In genomic region chr7:73326236-73326635, GRCm38 (mm10) we compare ENCODE assay signal across 18 mouse cellular contexts. TPM values are rescaled to one million over a fixed set of nuclear protein-coding genes. Genes with fewer than 3 reads are reported as not detected.
DNase-seq lines count a peak whose midpoint lies in the region; ATAC-seq and TF ChIP-seq lines count a peak whose summit lies in the region.
"Had no signal": no experiment of that assay in that cellular context is flagged by ENCODE, and none has a peak within 500 bp of the region (broad histone marks: within the 10 kb centered on the region; RNA-seq: fewer than 3 reads in every experiment).

No protein-coding gene starts in this region.

- ATAC-seq in heart, embryonic 11.5 days (replicated peaks; ENCODE audit: insufficient number of reproducible peaks, low FRiP score, low TSS enrichment): no peak
- ATAC-seq: liver, postnatal 0 days had no signal

- no peak for TF ChIP-seq CTCF in testis, adult 2 months (IDR thresholded peaks at IDR 0.05; ENCODE audit: control insufficient read depth, insufficient read depth, insufficient replicate concordance, low read depth, low read length)

- H3K9me3 ChIP-seq in heart, embryonic 11.5 days (replicated peaks; ENCODE audit: control insufficient read depth, low read length): no peaks in the 10 kb centered on the region; the same call in 1 of the 2 replicates

- no peak overlapping the region for H3K4me3 ChIP-seq in heart, embryonic 11.5 days (ENCODE audit: low read depth, low read length)
- H3K4me3 ChIP-seq in testis, adult 2 months (ENCODE audit: control insufficient read depth, low read depth, low read length): 0 out of 2 replicates have a peak overlapping the region, but pooled peaks have one; percentile 3

- TF ChIP-seq POLR2A in testis, adult 2 months (IDR thresholded peaks at IDR 0.05; ENCODE audit: control insufficient read depth, low read depth, low read length): no peak

- DNase-seq in heart, adult 18-20 months: peak; percentile 52 to 58
- no peak for DNase-seq in testis, postnatal 10 days (ENCODE audit: low spot score)
- peak; percentile 30 for DNase-seq in heart, postnatal 4 days
- DNase-seq in urinary bladder, postnatal 25 days (ENCODE audit: low spot score): no peak
- DNase-seq in adrenal gland, postnatal 36 days: no peak
- DNase-seq in left cerebral cortex, postnatal 36 days (ENCODE audit: low spot score in 2 of 2): no peak
- DNase-seq: adrenal gland, postnatal 14 days; B cell, adult 2 months; cerebellum, adult 11 months; kidney, adult 11 months; left cerebral cortex, postnatal 4 days; liver, postnatal 0 days; right cerebral cortex, postnatal 4 days; thymus, adult 18-20 months had no signal

- peaks cover 5% of the 10 kb centered on the region; the same call in 1 of the 2 replicates for H3K4me1 ChIP-seq in heart, embryonic 11.5 days (ENCODE audit: control insufficient read depth, insufficient read depth, low read length)
- H3K4me1 ChIP-seq in testis, adult 2 months (ENCODE audit: control insufficient read depth, insufficient read depth, low read length): peaks cover 11% of the 10 kb centered on the region

- intact Hi-C loops in left cerebral cortex, postnatal 36 days (cut with DNase I): loop anchor here (10.0 kb wide), 1 partner anchor 49 kb away; the partner anchor contains the start of gene Rgma

- H3K4me2 ChIP-seq in heart, embryonic 11.5 days: no peak overlapping the region

- no peak overlapping the region for H3K27ac ChIP-seq in heart, embryonic 11.5 days (ENCODE audit: low read depth, low read length)
- no peak overlapping the region for H3K27ac ChIP-seq in testis, adult 2 months (ENCODE audit: control insufficient read depth, insufficient read depth, low read depth, low read length)

- H3K27me3 ChIP-seq in heart, embryonic 11.5 days (ENCODE audit: control insufficient read depth, insufficient read depth, low read length): no peaks in the 10 kb centered on the region; the same call in 1 of the 2 replicates
- no peaks in the 10 kb centered on the region for H3K27me3 ChIP-seq in testis, adult 2 months (ENCODE audit: control insufficient read depth, insufficient read depth, low read length)

- 82% methylated on average over 14 of the region's 14 CpGs for WGBS in heart, embryonic 11.5 days (ENCODE audit: insufficient replicate concordance)

- no peak overlapping the region for H3K9ac ChIP-seq in heart, embryonic 11.5 days (ENCODE audit: low read depth, low read length)
- H3K9ac ChIP-seq: liver, postnatal 0 days had no signal

- no peaks in the 10 kb centered on the region for H3K36me3 ChIP-seq in heart, embryonic 11.5 days (ENCODE audit: control insufficient read depth, insufficient read depth, low read length)
- no peaks in the 10 kb centered on the region for H3K36me3 ChIP-seq in testis, adult 2 months (ENCODE audit: control insufficient read depth, insufficient read depth, low read length)
- H3K36me3 ChIP-seq: G1E had no signal

RNA-seq across cellular contexts. Expression of gene Rgma, which starts 49.1 kb away (rescaled TPM):
- total RNA-seq in heart, adult 18-20 months (2021): 10 to 100 TPM; 34.5 to 51.1 TPM
- 4.2 and 5.8 TPM in 2 replicates for polyA plus RNA-seq in heart, embryonic 11.5 days (2014; fragmentation: Nextera tagmentation; extraction: Ambion mirVana)
- polyA plus RNA-seq in testis, adult 2 months (2012; rRNA removed): 8.5 and 9.3 TPM in 2 replicates
- total RNA-seq in heart, postnatal 4 days (2021): 10 to 100 TPM; 36.1 to 38.8 TPM
- 10 to 100 TPM; 10.9 to 13.7 TPM for total RNA-seq in adrenal gland, postnatal 36 days (2021)
- total RNA-seq in left cerebral cortex, postnatal 36 days (2021): 10 to 100 TPM; 59.0 to 64.1 TPM
- total RNA-seq: common myeloid progenitor, adult 5-6 weeks had no signal
- polyA plus RNA-seq: G1E had no signal

Comparison
In these comparisons a context has a peak if more than half of its experiments do, and no peak if none do; other contexts are left out.
1. DNase-seq: peak in heart, adult 18-20 months (2 of 2) and heart, postnatal 4 days (single experiment); none in testis, postnatal 10 days (single experiment), urinary bladder, postnatal 25 days (single experiment), adrenal gland, postnatal 36 days (0 of 2) and left cerebral cortex, postnatal 36 days (0 of 2).